Mouse (Mus musculus) B cell, adult 62 days (primary cell): ENCODE results near the gene Samt1. TPM values are rescaled to one million over a fixed set of nuclear protein-coding genes. Genes with fewer than 3 reads are reported as not detected.

Experiments used
- total RNA-seq: library from RNA; stranded (reverse); gene quantifications from 4 replicates; pipeline ENCODE4 v1.2.4, GENCODE M21; 2023

Gene Samt1
- not detected in 4 replicates for total RNA-seq

DNA sequence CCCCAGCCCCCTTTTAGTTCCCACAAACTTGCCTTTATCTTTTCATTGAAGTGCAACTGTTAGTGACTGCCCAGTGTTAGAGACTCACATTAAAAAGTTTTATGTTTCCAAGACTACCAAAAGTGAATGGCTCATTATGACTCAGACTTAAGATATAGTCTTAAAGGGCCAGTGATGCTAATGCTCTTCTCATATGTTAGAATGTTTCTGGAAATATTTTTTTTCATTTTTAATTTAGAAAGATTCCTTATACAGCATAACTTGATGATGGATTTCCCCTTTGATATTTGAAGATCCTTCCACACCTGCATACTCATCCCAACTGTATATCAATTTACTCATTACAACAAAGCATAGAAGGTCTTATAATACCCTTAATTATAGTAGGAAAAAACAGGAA lies at the start of gene Samt1:
TSS of gene Samt1 (minus strand) at position 101 of the 400 bp plus-strand sequence.

DNA sequence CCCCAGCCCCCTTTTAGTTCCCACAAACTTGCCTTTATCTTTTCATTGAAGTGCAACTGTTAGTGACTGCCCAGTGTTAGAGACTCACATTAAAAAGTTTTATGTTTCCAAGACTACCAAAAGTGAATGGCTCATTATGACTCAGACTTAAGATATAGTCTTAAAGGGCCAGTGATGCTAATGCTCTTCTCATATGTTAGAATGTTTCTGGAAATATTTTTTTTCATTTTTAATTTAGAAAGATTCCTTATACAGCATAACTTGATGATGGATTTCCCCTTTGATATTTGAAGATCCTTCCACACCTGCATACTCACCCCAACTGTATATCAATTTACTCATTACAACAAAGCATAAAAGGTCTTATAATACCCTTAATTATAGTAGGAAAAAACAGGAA lies 42.5 kb upstream of the Samt1 start, which contains the start of gene Gm10057:
TSS of gene Gm10057 (minus strand) at position 101 of the 400 bp plus-strand sequence.

DNA sequence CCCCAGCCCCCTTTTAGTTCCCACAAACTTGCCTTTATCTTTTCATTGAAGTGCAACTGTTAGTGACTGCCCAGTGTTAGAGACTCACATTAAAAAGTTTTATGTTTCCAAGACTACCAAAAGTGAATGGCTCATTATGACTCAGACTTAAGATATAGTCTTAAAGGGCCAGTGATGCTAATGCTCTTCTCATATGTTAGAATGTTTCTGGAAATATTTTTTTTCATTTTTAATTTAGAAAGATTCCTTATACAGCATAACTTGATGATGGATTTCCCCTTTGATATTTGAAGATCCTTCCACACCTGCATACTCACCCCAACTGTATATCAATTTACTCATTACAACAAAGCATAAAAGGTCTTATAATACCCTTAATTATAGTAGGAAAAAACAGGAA lies 21.3 kb upstream of the Samt1 start, which contains the start of gene 4921511M17Rik:
TSS of gene 4921511M17Rik (minus strand) at position 101 of the 400 bp plus-strand sequence.

Other genes starting within 250 kb of the Samt1 start
- 1.1 TPM in 1 of 4 replicates, not detected in the others for gene Spin2c, start 180.4 kb downstream of the Samt1 start, total RNA-seq
- gene 4921511M17Rik, start 21.2 kb upstream of the Samt1 start, total RNA-seq = not detected in 4 replicates
- gene Gm10057, start 42.4 kb upstream of the Samt1 start, total RNA-seq = not detected in 4 replicates
- not detected in 4 replicates for gene Gm15140, start 108.0 kb upstream of the Samt1 start, total RNA-seq